Mouse (Mus musculus) cortical plate, adult 2 months (tissue): Measurements from ENCODE around the gene Etfa. TPM values are rescaled to one million over a fixed set of nuclear protein-coding genes. Genes with fewer than 3 reads are reported as not detected.

ENCODE experiments used
- H3K27ac ChIP-seq: fragments of 200-500 bp; 2 replicates; pipeline ENCODE4 v1.5.1; 2012; ENCODE audit warnings: low read length, control low read depth, inconsistent platforms; ENCODE audit not compliant: insufficient read depth
- H3K4me1 ChIP-seq: fragments of 200-500 bp; 2 replicates; pipeline ENCODE4 v1.6.1; 2011; ENCODE audit warnings: low read length; ENCODE audit not compliant: control insufficient read depth, insufficient read depth
- H3K4me3 ChIP-seq: fragments of 200-500 bp; 2 replicates; pipeline ENCODE4 v1.5.1; 2011; ENCODE audit warnings: mild to moderate bottlenecking, low read length, control low read depth; ENCODE audit not compliant: insufficient read depth
- CTCF ChIP-seq: fragments of 200-500 bp; IDR thresholded peaks from 2 replicates; pipeline ENCODE4 v1.5.1; 2011; ENCODE audit warnings: mild to moderate bottlenecking, control low read depth, low read length; ENCODE audit not compliant: insufficient read depth; ENCODE audit errors: extremely low read depth
- POLR2A ChIP-seq: fragments of 200-500 bp; IDR thresholded peaks from 2 replicates; pipeline ENCODE4 v1.6.1; 2011; ENCODE audit warnings: mild to moderate bottlenecking, low read length, control low read depth; ENCODE audit not compliant: insufficient read depth; ENCODE audit errors: extremely low read depth
- polyA plus RNA-seq: library from polyadenylated mRNA; depleted of rRNA; stranded (reverse); fragments of >200 nt; gene quantifications from 2 replicates; pipeline ENCODE4 v1.2.3, GENCODE M21; 2012

Gene Etfa
- polyA plus RNA-seq, 1 experiment: 42.6 TPM

- H3K4me1 ChIP-seq: no peaks in the 10 kb centered on the region
- no peak for TF ChIP-seq POLR2A
- 0 out of 2 replicates have a peak, but pooled peaks have one; percentile 18 for TF ChIP-seq CTCF
- no peak overlapping the region for H3K4me3 ChIP-seq
- H3K27ac ChIP-seq: no peak overlapping the region
Measured at GRCm38 (mm10) chr9:55525716-55526115, 13.7 kb upstream of the Etfa start.

- peak overlapping the region; percentile 46 for H3K4me3 ChIP-seq
- no peaks in the 10 kb centered on the region for H3K4me1 ChIP-seq
- H3K27ac ChIP-seq: peak overlapping the region; percentile 39
- TF ChIP-seq POLR2A (no peak), CTCF (no peak)
Measured at GRCm38 (mm10) chr9:55511521-55511993, 486 bp downstream of the Etfa start.

DNA sequence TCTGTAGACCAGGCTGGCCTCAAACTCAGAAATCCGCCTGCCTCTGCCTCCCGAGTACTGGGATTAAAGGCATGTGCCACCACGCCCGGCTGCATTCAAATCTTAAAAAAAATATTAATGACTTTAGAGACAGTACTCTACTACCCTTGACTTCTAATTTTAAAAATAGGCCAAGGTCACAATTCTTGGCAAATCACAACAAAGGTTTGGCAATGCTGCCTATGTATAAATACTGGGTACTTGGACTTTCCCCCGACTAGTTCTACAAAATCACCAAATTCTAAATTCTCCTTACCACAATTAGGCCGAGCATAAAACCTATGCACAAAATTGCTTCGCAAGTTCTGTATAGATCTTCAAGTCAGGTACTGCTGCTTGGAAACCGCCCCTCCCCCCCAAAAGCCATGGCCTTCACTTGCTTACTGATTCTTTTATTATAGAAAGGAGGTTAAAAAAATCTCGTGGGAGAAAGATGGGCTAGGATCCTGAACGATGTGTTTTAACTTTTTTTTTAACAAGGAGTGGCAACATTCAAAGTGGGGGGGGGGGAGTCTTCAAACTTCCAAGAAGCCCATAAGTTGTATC is 1.3 kb downstream of the Etfa start:
- no peak overlapping the region; the same call in 1 of the 2 replicates for H3K4me3 ChIP-seq
- no peaks in the 10 kb centered on the region for H3K4me1 ChIP-seq
- H3K27ac ChIP-seq: no peak overlapping the region
- no peak for TF ChIP-seq POLR2A
- TF ChIP-seq CTCF: no peak

DNA sequence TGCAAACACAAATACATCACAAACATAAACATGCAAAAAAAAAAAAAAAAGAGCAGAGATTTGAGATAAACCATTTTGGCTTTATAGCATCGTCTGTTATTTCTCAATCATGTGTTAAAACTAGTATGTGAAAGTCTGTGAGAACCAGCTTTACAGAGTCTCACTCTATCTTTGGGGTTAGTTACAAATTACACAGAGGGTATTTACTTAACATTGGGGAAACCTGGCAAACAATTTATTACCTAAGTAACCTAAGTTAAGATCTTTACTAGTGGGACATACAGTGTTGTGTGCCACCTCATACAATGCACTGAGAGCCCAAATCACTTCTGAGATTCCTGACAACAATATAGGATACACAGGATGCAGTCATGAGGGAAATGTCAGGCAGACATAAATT is 2.3 kb downstream of the Etfa start:
- Histone ChIP-seq H3K27ac (no peak overlapping the region), H3K4me3 (no peak overlapping the region), H3K4me1 (no peaks in the 10 kb centered on the region)
- TF ChIP-seq POLR2A (no peak), CTCF (no peak)

- H3K4me3 ChIP-seq: no peak overlapping the region
- H3K4me1 ChIP-seq: no peaks in the 10 kb centered on the region
- no peak for TF ChIP-seq CTCF
- no peak for TF ChIP-seq POLR2A
- H3K27ac ChIP-seq: no peak overlapping the region
Measured at GRCm38 (mm10) chr9:55508701-55509100, 3.3 kb downstream of the Etfa start.

DNA sequence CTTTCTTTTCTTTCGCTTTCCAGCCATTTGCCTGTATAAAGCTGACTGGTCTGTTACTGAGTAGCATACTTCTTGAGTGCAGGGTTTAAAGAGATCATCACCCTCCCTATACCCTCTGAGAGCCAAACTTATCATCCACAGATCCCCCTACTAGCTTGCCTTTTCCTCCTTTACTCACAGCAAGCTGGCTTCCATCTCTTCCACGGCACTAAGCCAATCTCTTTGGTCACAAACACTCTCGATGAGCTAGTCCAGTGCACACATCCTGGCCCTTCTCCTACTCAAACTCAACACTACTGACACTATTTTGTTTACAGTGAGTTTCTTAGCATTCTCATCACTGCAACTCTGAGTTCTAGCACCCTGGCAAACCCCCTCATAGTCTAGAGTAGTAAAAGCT is 4.1 kb downstream of the Etfa start:
- Histone ChIP-seq H3K4me1 (no peaks in the 10 kb centered on the region), H3K27ac (no peak overlapping the region), H3K4me3 (no peak overlapping the region)
- no peak for TF ChIP-seq CTCF
- no peak for TF ChIP-seq POLR2A

DNA sequence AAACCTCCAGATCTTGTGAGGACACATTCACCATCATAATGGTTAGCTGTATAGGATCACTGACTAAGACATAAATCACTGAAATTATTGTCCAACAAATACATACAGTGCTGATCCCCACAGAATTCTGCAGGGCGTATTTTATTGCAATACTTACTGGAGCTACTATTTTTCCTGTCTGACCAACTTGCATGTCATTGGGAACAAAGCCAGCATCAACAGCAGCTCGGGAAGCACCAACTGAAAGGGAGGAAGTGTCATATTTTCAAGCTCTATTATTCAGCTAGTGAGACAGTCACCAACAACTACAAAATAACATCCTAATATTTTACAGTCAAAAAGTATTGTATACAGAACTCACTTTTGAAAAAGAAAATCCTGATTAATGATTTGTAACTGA is 29.9 kb downstream of the Etfa start:
- Histone ChIP-seq H3K4me3 (no peak overlapping the region), H3K4me1 (no peaks in the 10 kb centered on the region), H3K27ac (no peak overlapping the region)
- TF ChIP-seq CTCF (no peak), POLR2A (no peak)

- no peaks in the 10 kb centered on the region for H3K4me1 ChIP-seq
- TF ChIP-seq POLR2A (no peak), CTCF (no peak)
- no peak overlapping the region for H3K4me3 ChIP-seq
- H3K27ac ChIP-seq: no peak overlapping the region
Measured at GRCm38 (mm10) chr9:55478699-55479098, 33.3 kb downstream of the Etfa start.

DNA sequence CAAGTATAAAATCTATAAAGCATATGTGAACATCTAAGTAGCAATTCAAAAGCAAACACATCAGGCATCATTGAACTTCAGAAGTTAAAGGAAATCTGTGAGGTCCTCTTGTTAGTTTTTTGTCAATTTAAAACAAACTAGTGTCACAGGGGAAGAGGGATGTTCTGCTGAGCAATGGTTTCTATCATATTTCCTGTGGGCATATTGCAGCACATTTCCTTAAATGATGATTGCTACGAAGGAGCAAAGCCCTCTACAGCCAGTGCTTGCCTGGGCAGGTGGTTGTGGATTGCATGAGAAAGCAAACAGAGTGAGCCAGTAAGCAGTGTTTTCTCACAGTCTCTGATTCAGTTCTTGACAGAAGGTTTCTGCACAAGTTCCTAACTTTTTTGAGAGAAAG is 36.0 kb downstream of the Etfa start:
- no peaks in the 10 kb centered on the region; the same call in 1 of the 2 replicates for H3K4me1 ChIP-seq
- TF ChIP-seq POLR2A: no peak
- no peak for TF ChIP-seq CTCF
- no peak overlapping the region for H3K27ac ChIP-seq
- H3K4me3 ChIP-seq: no peak overlapping the region

DNA sequence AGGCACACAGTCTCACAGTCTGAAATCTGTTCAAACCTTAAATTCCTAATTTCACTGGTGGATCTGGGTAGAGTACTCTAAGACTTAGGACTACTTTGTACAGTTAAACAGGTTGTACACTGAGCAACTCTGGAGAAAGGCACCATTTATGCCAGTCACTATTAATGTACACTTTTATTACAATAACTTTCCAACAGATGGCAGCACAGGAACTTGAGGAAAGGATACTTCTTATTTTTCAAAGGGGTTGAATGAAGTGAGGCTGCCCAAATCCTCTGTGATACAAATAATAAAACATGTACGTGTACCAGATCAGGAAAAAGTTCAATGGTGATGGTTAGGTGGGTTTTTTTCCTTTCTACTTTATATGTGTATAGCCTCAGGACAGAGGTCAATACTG is 43.6 kb downstream of the Etfa start:
- no peak for TF ChIP-seq POLR2A
- no peak for TF ChIP-seq CTCF
- Histone ChIP-seq H3K4me3 (no peak overlapping the region), H3K27ac (no peak overlapping the region), H3K4me1 (no peaks in the 10 kb centered on the region; the same call in 1 of the 2 replicates)

- TF ChIP-seq CTCF (no peak), POLR2A (no peak)
- Histone ChIP-seq H3K4me1 (no peaks in the 10 kb centered on the region), H3K27ac (no peak overlapping the region), H3K4me3 (no peak overlapping the region)
Measured at GRCm38 (mm10) chr9:55453366-55453765, 58.7 kb downstream of the Etfa start.
